Mouse (Mus musculus) MN1 (cell line): ENCODE results near the gene Rere.
"Not testable (repeated sequence)": the region's sequence is repeated elsewhere in the genome, so short reads cannot be mapped to it uniquely, and the experiment has no call there.

ENCODE experiments used
- DNase-seq: peaks from one replicate; pipeline ENCODE4 v3.0.0-alpha.2; 2016; ENCODE audit warnings: low spot score

The Rere gene

GRCm38 (mm10) chr4:150283335-150283638, 1.8 kb downstream of the Rere start:
- peak; percentile 29 for DNase-seq

- DNase-seq = peak; percentile 59
Observed at GRCm38 (mm10) chr4:150283993-150284392, 2.5 kb downstream of the Rere start.

- DNase-seq = no peak
Observed at GRCm38 (mm10) chr4:150286980-150287379, 5.5 kb downstream of the Rere start.

- not testable (repeated sequence) for DNase-seq
Observed at GRCm38 (mm10) chr4:150287463-150287862, 6.0 kb downstream of the Rere start.

GRCm38 (mm10) chr4:150291900-150292299, 10.5 kb downstream of the Rere start:
- DNase-seq = no peak

- DNase-seq = no peak
Observed at GRCm38 (mm10) chr4:150294870-150295269, 13.4 kb downstream of the Rere start.

GRCm38 (mm10) chr4:150295966-150296365, 14.5 kb downstream of the Rere start:
- DNase-seq = no peak

GRCm38 (mm10) chr4:150302726-150303125, 21.3 kb downstream of the Rere start:
- no peak for DNase-seq

GRCm38 (mm10) chr4:150306701-150307100, 25.3 kb downstream of the Rere start:
- DNase-seq = no peak

- no peak for DNase-seq
Observed at GRCm38 (mm10) chr4:150307226-150307625, 25.8 kb downstream of the Rere start.

GRCm38 (mm10) chr4:150311431-150311830, 30.0 kb downstream of the Rere start:
- DNase-seq = peak; percentile 18

- DNase-seq = no peak
Observed at GRCm38 (mm10) chr4:150312646-150313045, 31.2 kb downstream of the Rere start.

- DNase-seq = peak; percentile 30
Observed at GRCm38 (mm10) chr4:150315301-150315700, 33.9 kb downstream of the Rere start.

GRCm38 (mm10) chr4:150316546-150316945, 35.1 kb downstream of the Rere start:
- DNase-seq = no peak

- no peak for DNase-seq
Observed at GRCm38 (mm10) chr4:150325046-150325801, 43.8 kb downstream of the Rere start.

GRCm38 (mm10) chr4:150326005-150326404, 44.6 kb downstream of the Rere start:
- no peak for DNase-seq

- DNase-seq = no peak
Observed at GRCm38 (mm10) chr4:150327476-150327875, 46.0 kb downstream of the Rere start.

- DNase-seq = no peak
Observed at GRCm38 (mm10) chr4:150333927-150334682, 52.7 kb downstream of the Rere start.

- no peak for DNase-seq
Observed at GRCm38 (mm10) chr4:150337260-150337659, 55.8 kb downstream of the Rere start.

GRCm38 (mm10) chr4:150338906-150339650, 57.6 kb downstream of the Rere start:
- peak; percentile 87 for DNase-seq

GRCm38 (mm10) chr4:150340796-150341525, 59.5 kb downstream of the Rere start:
- DNase-seq = no peak

GRCm38 (mm10) chr4:150344526-150344925, 63.1 kb downstream of the Rere start:
- no peak for DNase-seq
